Mouse (Mus musculus) embryonic facial prominence, embryonic 12.5 days (tissue): ENCODE measurements at regions not wholly inside any gene's neighbourhood (a gene's known extent, or its start where the extent isn't known, plus 50 kb on each side); places are given as distances from the start of the nearest gene placed in this dataset.

ENCODE experiments used
- ATAC-seq: fragments of 200-750 bp; cut with Nextera tagmentation; 2 replicates; pipeline ENCODE4 v1.8.0; 2017; ENCODE audit not compliant: insufficient number of reproducible peaks, insufficient read depth, low FRiP score, low TSS enrichment
- H3K27ac ChIP-seq: fragments of 300-500 bp; sonication (generic); 2 replicates; pipeline ENCODE4 v1.5.1; 2016; ENCODE audit warnings: mild to moderate bottlenecking
- H3K27me3 ChIP-seq: fragments of 300-500 bp; sonication (generic); 2 replicates; pipeline ENCODE4 v1.6.1; 2016; ENCODE audit warnings: mild to moderate bottlenecking, moderate library complexity
- H3K36me3 ChIP-seq: fragments of 300-500 bp; sonication (generic); 2 replicates; pipeline ENCODE4 v1.6.1; 2016; ENCODE audit warnings: mild to moderate bottlenecking
- H3K4me1 ChIP-seq: fragments of 300-500 bp; sonication (generic); 2 replicates; pipeline ENCODE4 v1.6.1; 2016
- H3K4me2 ChIP-seq: fragments of 300-500 bp; sonication (generic); replicated peaks from 2 replicates; pipeline ENCODE4 v1.6.1; 2016; ENCODE audit warnings: mild to moderate bottlenecking, moderate library complexity
- H3K4me3 ChIP-seq: fragments of 300-500 bp; sonication (generic); 2 replicates; pipeline ENCODE4 v1.5.1; 2016; ENCODE audit warnings: mild to moderate bottlenecking
- H3K9ac ChIP-seq: fragments of 300-500 bp; sonication (generic); 2 replicates; pipeline ENCODE4 v1.6.1; 2016; ENCODE audit warnings: mild to moderate bottlenecking, moderate library complexity
- H3K9me3 ChIP-seq: fragments of 300-500 bp; sonication (generic); 2 replicates; pipeline ENCODE4 v1.6.1; 2016; ENCODE audit warnings: mild to moderate bottlenecking, moderate library complexity
- WGBS: fragments of 180-500 bp; shearing (Covaris S2); methylation state at CpG from one replicate; pipeline ENCODE4 v1.1.7; 2016; 5-methylcytosine and 5-hydroxymethylcytosine counted together

DNA sequence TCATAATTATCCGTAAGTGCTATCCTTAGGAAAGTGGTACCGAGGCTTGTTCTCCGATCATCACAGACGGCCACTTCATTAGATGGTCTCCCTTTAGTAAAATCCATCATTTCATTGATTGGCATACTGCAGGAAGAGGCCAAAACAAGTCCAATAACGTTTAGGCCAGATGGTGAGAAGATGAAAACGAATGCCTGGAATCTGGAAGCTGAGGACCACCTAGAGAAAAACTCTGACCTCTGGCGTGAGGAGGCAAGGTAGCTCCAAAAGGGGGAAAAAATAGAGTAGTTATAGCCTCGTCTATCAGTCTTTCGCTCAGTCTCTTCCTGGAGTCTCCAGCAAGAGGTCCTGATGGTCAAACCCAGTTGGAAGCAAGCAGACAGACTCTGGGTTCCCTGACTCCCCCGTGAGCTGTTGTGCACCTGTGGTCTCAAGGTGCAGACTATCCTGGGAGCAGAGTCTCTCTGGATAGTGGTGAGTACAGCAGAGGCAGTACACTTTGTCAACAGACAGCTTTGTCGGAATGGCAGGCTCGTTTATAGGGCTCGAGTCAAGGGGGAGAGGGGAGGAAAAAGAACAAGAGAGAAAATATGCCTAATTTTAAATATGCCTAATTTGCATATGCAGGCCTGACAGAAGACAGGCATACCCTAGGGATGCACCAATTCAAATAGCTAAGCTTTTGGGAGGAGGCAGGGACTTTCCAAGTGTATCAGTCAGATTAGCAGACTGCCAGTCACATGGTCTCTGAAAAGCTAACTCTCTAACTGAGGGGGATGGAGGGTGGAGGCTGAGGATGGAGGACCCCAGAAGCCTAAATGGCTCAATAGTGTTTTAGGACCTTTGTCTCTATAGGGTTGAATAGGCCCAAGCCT lies 73.0 kb upstream of the Atp2b1 start:
- Histone ChIP-seq H3K9me3 (peaks cover 9% of the 10 kb centered on the region; the same call in 1 of the 2 replicates), H3K4me2 (no peak overlapping the region), H3K27ac (no peak overlapping the region), H3K9ac (no peak overlapping the region), H3K27me3 (no peaks in the 10 kb centered on the region), H3K4me1 (no peaks in the 10 kb centered on the region), H3K36me3 (no peaks in the 10 kb centered on the region), H3K4me3 (no peak overlapping the region)
- no peak for ATAC-seq
- WGBS: 80% methylated on average over 13 of the region's 13 CpGs

DNA sequence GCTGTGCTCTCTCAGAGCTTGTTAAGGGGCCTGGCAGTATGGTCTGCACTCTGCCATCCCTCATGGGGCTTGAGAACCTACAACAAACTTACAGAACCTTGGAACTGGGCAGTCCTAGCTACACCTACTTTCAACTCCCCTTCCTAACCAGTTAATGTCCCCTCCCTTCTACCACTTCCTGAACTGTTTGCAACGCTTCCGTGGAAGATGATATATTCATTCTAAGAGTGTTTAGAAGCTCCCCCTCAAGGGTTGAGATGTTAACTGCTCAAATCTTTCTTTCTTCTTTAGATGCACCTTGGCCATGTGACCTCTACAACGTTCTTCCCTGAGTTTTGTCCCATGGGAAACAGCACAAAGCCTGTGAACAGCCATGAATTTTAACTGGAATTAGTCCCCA lies 72.3 kb upstream of the Atp2b1 start:
- Histone ChIP-seq H3K4me3 (no peak overlapping the region), H3K4me1 (no peaks in the 10 kb centered on the region), H3K27ac (no peak overlapping the region), H3K9me3 (peaks cover 9% of the 10 kb centered on the region; the same call in 1 of the 2 replicates), H3K27me3 (no peaks in the 10 kb centered on the region), H3K9ac (no peak overlapping the region), H3K4me2 (no peak overlapping the region), H3K36me3 (no peaks in the 10 kb centered on the region)
- ATAC-seq: no peak
- 78% methylated on average over 3 of the region's 3 CpGs for WGBS

DNA sequence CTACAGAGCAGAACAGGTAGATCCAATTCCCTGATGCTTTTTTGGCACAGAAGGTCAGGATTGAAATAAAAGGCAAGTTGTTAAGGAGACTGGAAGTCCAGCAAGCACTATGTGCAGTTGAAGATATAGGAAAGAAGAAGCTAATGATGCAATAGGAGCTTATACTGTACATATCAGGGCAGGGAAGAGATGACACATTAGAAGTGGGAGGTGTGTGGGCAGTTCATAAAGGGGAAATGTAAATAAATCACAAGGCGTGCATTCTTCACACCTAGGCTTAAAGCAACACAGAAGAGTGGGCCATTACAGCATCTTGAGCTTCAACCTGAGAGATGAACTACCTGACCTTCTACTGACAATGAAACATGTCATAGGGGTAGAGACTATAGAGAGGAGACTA lies 71.5 kb upstream of the Atp2b1 start:
- Histone ChIP-seq H3K27me3 (no peaks in the 10 kb centered on the region), H3K9ac (no peak overlapping the region), H3K36me3 (no peaks in the 10 kb centered on the region), H3K4me1 (no peaks in the 10 kb centered on the region), H3K9me3 (peaks cover 9% of the 10 kb centered on the region; the same call in 1 of the 2 replicates), H3K4me3 (no peak overlapping the region), H3K27ac (no peak overlapping the region), H3K4me2 (no peak overlapping the region)
- WGBS: 90% methylated on average over 1 of the region's 1 CpGs
- no peak for ATAC-seq

DNA sequence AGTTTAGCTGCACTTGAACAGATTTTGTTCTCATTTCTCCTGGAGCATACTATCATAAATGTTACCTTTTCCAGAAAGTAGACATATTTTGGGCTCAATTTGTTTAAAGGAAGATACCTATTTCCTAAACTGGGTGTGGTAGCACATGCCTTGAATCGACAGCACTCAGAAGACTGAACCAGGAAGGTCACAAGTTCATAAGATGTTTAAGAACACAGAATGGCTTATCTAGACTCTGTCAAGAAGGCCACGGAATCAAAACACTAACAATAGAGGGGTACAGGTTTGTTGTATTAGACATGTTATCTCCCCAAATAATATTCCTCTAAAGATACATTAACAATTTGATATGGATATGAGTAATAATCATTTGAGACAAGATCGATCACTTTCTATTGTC lies 64.4 kb upstream of the Atp2b1 start:
- H3K4me3 ChIP-seq: no peak overlapping the region
- no peak for ATAC-seq
- H3K27ac ChIP-seq: no peak overlapping the region
- no peak overlapping the region for H3K4me2 ChIP-seq
- H3K9me3 ChIP-seq: no peaks in the 10 kb centered on the region
- H3K27me3 ChIP-seq: no peaks in the 10 kb centered on the region
- H3K4me1 ChIP-seq: no peaks in the 10 kb centered on the region
- 90% methylated on average over 3 of the region's 3 CpGs for WGBS
- H3K36me3 ChIP-seq: no peaks in the 10 kb centered on the region
- H3K9ac ChIP-seq: no peak overlapping the region

DNA sequence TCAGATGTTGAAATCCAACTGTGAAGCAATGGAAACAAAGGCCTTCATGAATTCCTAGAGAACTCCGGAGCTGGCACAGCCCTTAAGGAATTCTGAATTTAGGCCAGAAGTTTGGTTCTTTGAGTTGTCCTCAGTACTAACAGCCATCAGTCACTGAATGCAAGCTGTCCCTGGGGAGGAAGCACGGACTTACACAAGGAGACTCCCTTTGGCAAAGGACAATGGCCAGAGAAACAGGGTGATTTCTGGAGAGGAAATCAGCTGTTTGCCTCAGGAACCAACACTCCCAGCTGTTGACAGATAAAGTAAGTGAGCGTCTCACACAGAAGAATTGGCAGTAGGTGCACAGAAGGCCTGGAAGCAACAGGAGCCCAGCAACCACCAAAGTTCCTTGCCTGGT lies 56.8 kb upstream of the Atp2b1 start:
- ATAC-seq: no peak
- no peak overlapping the region for H3K4me2 ChIP-seq
- no peaks in the 10 kb centered on the region for H3K27me3 ChIP-seq
- 40% methylated on average over 3 of the region's 3 CpGs for WGBS
- H3K9me3 ChIP-seq: no peaks in the 10 kb centered on the region
- H3K4me1 ChIP-seq: no peaks in the 10 kb centered on the region
- H3K4me3 ChIP-seq: no peak overlapping the region
- H3K9ac ChIP-seq: no peak overlapping the region
- no peak overlapping the region for H3K27ac ChIP-seq
- H3K36me3 ChIP-seq: no peaks in the 10 kb centered on the region

DNA sequence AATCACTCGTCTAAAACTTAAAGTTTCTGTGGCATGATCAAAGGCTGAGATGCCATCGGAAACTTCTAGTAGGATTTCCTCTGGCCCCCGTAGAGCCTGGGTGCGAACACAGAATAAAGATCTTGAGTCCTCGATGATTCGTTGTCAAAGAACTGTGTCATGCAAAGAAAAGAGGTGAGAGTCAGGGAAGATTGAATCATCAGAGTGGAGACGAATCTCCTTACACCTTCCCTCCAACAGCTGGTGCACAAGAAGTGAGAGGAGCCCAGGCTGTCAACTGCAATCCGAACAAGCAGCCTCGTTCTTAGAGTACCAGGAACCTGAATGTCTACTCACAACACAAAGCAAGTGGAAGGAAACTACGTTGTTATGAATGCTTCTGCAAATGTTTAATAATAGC lies 52.7 kb upstream of the Atp2b1 start:
- 89% methylated on average over 10 of the region's 10 CpGs for WGBS

DNA sequence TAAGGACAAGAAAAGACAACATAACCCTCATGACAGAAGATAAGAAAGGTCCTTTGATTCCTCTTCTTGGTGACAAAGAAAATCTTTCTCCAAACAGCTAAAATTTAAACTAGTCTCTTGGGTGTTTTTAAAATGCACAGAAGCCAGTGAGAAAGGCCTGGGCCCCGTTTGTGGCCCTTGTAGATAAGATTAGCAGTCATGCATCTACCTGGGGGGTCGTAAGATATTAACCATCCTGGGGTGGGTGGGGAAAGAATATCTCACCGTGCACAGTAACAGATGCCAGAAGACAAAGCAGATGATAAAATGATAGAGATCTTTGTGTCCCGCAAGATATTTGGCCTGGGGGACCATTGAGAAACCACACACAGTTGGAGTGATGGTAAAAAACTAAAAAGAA lies 51.5 kb upstream of the Atp2b1 start:
- no peak for ATAC-seq
- WGBS: 76% methylated on average over 4 of the region's 4 CpGs

More for the DNA sequence above, 52.7 kb upstream of the Atp2b1 start:
- Histone ChIP-seq H3K36me3 (no peaks in the 10 kb centered on the region), H3K9me3 (no peaks in the 10 kb centered on the region), H3K27ac (no peak overlapping the region), H3K4me1 (no peaks in the 10 kb centered on the region), H3K4me2 (no peak overlapping the region), H3K27me3 (no peaks in the 10 kb centered on the region), H3K9ac (no peak overlapping the region), H3K4me3 (no peak overlapping the region)
- no peak for ATAC-seq

DNA sequence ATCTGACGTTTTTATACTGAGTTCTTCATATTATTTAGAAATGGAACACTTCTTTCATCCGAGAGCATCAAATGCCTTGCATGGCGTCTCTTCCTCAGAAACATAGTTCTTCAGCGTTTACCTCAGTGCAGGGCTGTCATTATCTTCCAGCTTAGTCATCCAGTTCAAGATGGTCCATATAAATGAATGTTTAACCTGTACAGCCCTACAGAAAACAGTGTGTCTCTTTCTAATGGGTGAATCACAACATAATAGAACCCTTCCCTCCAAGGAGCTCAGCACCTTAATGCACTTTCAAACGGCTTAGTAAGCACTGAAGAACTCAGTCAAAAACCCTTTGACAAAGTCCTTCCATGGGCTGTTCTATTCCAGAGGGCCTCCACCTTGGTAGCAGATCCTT lies 49.8 kb upstream of the Atp2b1 start:
- H3K4me3 ChIP-seq: no peak overlapping the region
- no peak overlapping the region for H3K9ac ChIP-seq
- H3K4me1 ChIP-seq: no peaks in the 10 kb centered on the region
- no peak overlapping the region for H3K4me2 ChIP-seq
- H3K27me3 ChIP-seq: no peaks in the 10 kb centered on the region
- no peak overlapping the region for H3K27ac ChIP-seq
- no peak for ATAC-seq
- no peaks in the 10 kb centered on the region for H3K9me3 ChIP-seq
- 81% methylated on average over 5 of the region's 5 CpGs for WGBS
- H3K36me3 ChIP-seq: no peaks in the 10 kb centered on the region

More for the DNA sequence above, 51.5 kb upstream of the Atp2b1 start:
- Histone ChIP-seq H3K9me3 (no peaks in the 10 kb centered on the region), H3K4me3 (no peak overlapping the region), H3K36me3 (no peaks in the 10 kb centered on the region), H3K4me2 (no peak overlapping the region), H3K27me3 (no peaks in the 10 kb centered on the region), H3K27ac (no peak overlapping the region), H3K9ac (no peak overlapping the region), H3K4me1 (no peaks in the 10 kb centered on the region)
